Mouse (Mus musculus) liver, adult 2 months (tissue): ENCODE data around the gene Klhdc1.

ENCODE experiments used
- CTCF ChIP-seq: fragments of 200-500 bp; IDR thresholded peaks from 2 replicates; pipeline ENCODE4 v1.5.1; 2011; ENCODE audit warnings: low read depth, low read length, control low read depth
- POLR2A ChIP-seq: fragments of 200-500 bp; IDR thresholded peaks from 2 replicates; pipeline ENCODE4 v1.6.1; 2011; ENCODE audit warnings: low read length, control low read depth; ENCODE audit not compliant: insufficient read depth; ENCODE audit errors: extremely low read depth

GRCm38 (mm10) chr12:69279931-69280469 lies 39.0 kb downstream of the Klhdc1 start:
- TF ChIP-seq POLR2A (no peak), CTCF (no peak)
